Mouse (Mus musculus): ENCODE measurements around the gene Smyd3. TPM values are rescaled to one million over a fixed set of nuclear protein-coding genes. Genes with fewer than 3 reads are reported as not detected.

Smyd3 gene
- polyA plus RNA-seq, 1 experiment from 2014 or later: 5.7 TPM

DNA sequence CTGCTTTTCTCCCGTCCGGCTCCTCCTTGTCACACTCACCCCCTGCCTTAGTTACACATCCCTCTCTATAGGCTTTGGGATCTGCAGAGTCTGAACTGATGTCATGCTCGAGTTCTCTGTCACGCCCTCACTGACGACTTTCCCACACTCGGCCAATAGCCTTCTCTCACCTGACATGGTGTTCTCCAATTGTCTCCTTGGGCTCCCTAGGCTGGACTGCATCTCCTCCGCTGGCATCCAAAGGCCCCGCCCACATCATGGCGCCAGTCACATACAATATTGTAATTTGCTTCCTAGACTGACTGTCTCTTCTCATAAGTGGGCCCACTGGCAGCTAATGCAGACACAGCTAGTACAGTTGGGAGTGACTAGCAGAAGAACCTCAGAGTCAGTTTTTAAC lies 304.5 kb downstream of the Smyd3 start:
- 75% methylated on average over 9 of the region's 9 CpGs for WGBS (ENCODE audit: insufficient replicate concordance)
- Histone ChIP-seq H3K9ac (no peak overlapping the region), H3K4me1 (replicated peaks) (no peaks in the 10 kb centered on the region), H3K4me2 (no peak overlapping the region), H3K9me3 (replicated peaks) (no peaks in the 10 kb centered on the region), H3K4me3 (replicated peaks) (no peak overlapping the region), H3K27ac (replicated peaks) (no peak overlapping the region), H3K36me3 (replicated peaks) (no peaks in the 10 kb centered on the region), H3K27me3 (no peaks in the 10 kb centered on the region)
- no peak for ATAC-seq (ENCODE audit: insufficient read depth)

- Histone ChIP-seq H3K27ac (replicated peaks) (no peak overlapping the region), H3K4me2 (no peak overlapping the region), H3K36me3 (replicated peaks) (no peaks in the 10 kb centered on the region), H3K4me1 (replicated peaks) (no peaks in the 10 kb centered on the region), H3K9ac (no peak overlapping the region), H3K9me3 (replicated peaks) (no peaks in the 10 kb centered on the region), H3K4me3 (replicated peaks) (no peak overlapping the region), H3K27me3 (no peaks in the 10 kb centered on the region)
- 44% methylated on average over 7 of the region's 7 CpGs for WGBS (ENCODE audit: insufficient replicate concordance)
- no peak for ATAC-seq (ENCODE audit: insufficient read depth)
These were observed 305.5 kb downstream of the Smyd3 start for GRCm38 (mm10) chr1:179212295-179212694.

GRCm38 (mm10) chr1:179211313-179211712 lies 306.5 kb downstream of the Smyd3 start:
- Histone ChIP-seq H3K27me3 (no peaks in the 10 kb centered on the region), H3K4me3 (replicated peaks) (no peak overlapping the region), H3K4me2 (no peak overlapping the region), H3K36me3 (replicated peaks) (no peaks in the 10 kb centered on the region), H3K27ac (replicated peaks) (no peak overlapping the region), H3K4me1 (replicated peaks) (no peaks in the 10 kb centered on the region), H3K9ac (no peak overlapping the region), H3K9me3 (replicated peaks) (no peaks in the 10 kb centered on the region)
- no peak for ATAC-seq (ENCODE audit: insufficient read depth)
- 63% methylated on average over 4 of the region's 4 CpGs for WGBS (ENCODE audit: insufficient replicate concordance)

DNA sequence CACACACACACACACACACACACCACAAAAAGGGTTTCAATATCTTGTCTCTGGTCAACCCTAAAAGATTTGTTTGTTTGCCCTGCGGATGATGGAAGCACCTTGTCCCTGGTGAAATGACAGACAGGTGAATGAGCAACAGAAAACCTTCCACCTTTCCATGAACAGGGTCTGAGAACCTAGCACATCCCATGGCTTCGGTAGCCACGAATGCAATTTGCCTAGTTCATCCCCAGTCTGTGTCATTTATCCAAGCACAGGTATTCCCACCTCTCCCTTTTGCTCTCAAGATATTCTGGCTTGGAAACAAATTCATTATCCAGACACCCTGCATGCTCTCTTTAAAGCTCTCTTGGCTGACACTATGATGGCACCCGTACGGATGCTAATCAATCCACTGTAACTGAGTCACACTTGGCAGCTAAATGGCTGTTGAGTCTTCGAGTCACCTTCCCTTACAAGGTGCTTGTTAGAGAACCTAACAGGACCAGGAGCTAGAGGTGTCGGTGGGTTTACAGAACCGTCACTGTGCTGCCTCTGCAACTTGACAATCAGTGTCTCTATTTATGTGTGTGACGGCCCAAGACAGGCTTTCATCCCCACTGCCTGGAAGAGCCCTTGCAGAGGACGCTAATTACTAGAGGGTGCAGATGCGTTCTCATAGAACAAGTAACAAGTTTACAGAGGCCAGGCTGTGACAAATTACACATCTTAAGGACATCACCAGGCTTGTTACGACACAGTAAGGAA lies 309.8 kb downstream of the Smyd3 start:
- H3K9me3 ChIP-seq (replicated peaks): no peaks in the 10 kb centered on the region
- ATAC-seq (ENCODE audit: insufficient read depth): no peak
- no peak overlapping the region for H3K4me3 ChIP-seq (replicated peaks)
- no peaks in the 10 kb centered on the region for H3K36me3 ChIP-seq (replicated peaks)
- H3K27ac ChIP-seq (replicated peaks): no peak overlapping the region
- H3K4me1 ChIP-seq (replicated peaks): no peaks in the 10 kb centered on the region
- H3K9ac ChIP-seq: no peak overlapping the region
- no peak overlapping the region for H3K4me2 ChIP-seq
- 68% methylated on average over 12 of the region's 12 CpGs for WGBS (ENCODE audit: insufficient replicate concordance)
- no peaks in the 10 kb centered on the region for H3K27me3 ChIP-seq

DNA sequence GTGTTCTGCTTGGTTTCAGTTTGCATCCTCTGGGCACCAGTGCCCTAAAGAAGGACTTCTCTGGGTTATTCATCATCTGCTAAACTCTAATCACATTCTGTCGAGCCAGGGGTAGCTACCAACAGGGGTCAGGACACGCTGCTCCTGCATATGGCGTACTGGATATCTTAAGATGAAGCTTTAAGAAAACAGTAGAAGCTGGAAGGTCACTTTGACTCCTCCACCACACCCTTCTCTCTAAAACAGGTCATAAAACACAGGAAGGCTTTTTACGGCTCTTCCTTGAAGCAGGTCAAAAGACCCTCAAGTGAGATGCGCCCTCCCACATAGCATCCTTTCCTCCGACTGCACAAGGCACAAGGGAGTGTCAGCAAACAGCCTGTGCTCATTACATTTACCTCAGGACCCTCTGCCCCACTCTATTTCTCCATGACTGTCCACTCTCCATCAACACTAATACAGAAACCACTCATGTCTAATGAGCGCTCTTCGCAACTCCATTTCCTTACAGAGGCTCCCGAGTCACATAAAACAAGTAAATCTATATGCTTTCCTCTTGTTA lies 310.6 kb downstream of the Smyd3 start:
- no peak for ATAC-seq (ENCODE audit: insufficient read depth)
- no peaks in the 10 kb centered on the region for H3K36me3 ChIP-seq (replicated peaks)
- no peak overlapping the region for H3K4me3 ChIP-seq (replicated peaks)
- H3K9me3 ChIP-seq (replicated peaks): no peaks in the 10 kb centered on the region
- H3K9ac ChIP-seq: no peak overlapping the region
- H3K27me3 ChIP-seq: no peaks in the 10 kb centered on the region
- H3K4me2 ChIP-seq: no peak overlapping the region
- 67% methylated on average over 9 of the region's 9 CpGs for WGBS (ENCODE audit: insufficient replicate concordance)
- H3K27ac ChIP-seq (replicated peaks): no peak overlapping the region
- no peaks in the 10 kb centered on the region for H3K4me1 ChIP-seq (replicated peaks)

DNA sequence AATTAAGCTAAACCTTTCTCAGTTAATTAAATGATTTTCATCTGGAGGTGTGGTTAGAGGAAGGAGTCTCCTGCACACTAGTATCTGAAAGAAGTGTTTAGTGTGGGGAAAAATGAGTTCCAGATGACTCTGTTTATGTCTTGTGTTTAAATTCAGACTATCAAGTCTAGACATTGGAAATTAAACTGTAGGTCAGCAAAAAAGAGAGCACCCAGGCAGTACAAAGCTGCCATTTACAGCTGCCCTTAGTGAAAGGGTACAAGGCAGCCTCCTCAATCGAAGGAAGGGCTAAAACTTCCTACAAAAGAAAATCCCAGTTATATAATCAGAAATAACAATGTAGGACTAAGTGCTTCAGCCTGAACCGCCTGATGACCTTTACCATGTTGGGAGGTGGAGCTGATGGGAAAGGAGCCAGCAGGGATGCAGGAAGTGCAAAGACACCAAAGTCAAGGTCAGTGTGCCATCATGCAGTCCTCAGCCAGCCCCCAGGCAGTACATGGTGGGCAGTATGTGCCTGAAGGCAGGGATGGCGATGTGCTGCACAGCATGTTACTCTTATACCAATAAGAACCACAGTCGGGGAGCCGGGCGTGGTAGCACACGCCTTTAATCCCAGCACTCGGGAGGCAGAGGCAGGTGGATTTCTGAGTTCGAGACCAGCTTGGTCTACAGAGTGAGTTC lies 319.2 kb downstream of the Smyd3 start:
- H3K27ac ChIP-seq (replicated peaks): no peak overlapping the region
- no peak overlapping the region for H3K4me3 ChIP-seq (replicated peaks)
- ATAC-seq (ENCODE audit: insufficient read depth): no peak
- 67% methylated on average over 9 of the region's 9 CpGs for WGBS (ENCODE audit: insufficient replicate concordance)
- H3K4me1 ChIP-seq (replicated peaks): no peaks in the 10 kb centered on the region
- no peak overlapping the region for H3K9ac ChIP-seq
- no peak overlapping the region for H3K4me2 ChIP-seq
- H3K9me3 ChIP-seq (replicated peaks): no peaks in the 10 kb centered on the region
- no peaks in the 10 kb centered on the region for H3K36me3 ChIP-seq (replicated peaks)
- H3K27me3 ChIP-seq: no peaks in the 10 kb centered on the region

DNA sequence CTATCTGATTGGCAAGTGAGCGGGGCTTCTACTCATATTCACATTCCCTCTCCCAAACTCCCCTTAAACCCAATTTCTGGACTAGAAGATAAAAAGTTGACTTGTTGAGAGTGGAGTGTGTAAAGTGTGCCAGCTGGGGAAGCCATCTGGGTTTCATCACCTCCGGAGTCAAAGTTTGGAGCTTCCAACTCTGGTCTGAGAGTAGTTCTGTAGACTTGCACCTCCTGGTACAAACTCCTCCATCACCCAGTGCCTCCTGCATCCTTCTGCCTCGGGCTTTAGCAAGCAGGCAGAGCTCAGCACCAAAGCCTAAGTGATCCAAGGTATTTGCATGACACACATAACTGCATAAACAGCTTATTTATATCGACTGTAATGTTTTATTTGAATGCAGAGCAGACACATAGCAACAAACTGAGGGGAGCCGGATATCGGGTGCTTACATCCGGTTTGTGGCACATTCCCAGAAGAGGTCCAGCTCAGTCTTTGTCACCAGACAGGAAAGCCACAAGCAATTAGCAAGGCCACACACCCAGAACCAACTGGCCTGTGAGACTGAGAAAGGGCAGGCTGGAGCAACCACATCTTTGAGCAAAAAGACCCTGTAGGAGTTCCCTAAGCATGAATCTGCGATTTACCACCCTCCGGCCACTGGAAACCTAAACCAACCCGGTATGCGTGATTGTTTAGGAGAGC lies 319.9 kb downstream of the Smyd3 start:
- 31% methylated on average over 11 of the region's 11 CpGs for WGBS (ENCODE audit: insufficient replicate concordance)
- no peak for ATAC-seq (ENCODE audit: insufficient read depth)
- H3K4me3 ChIP-seq (replicated peaks): no peak overlapping the region

GRCm38 (mm10) chr1:179197156-179197555 lies 320.7 kb downstream of the Smyd3 start:
- no peak overlapping the region for H3K4me2 ChIP-seq
- H3K27me3 ChIP-seq: no peaks in the 10 kb centered on the region
- H3K36me3 ChIP-seq (replicated peaks): no peaks in the 10 kb centered on the region
- H3K4me1 ChIP-seq (replicated peaks): no peaks in the 10 kb centered on the region
- 68% methylated on average over 4 of the region's 4 CpGs for WGBS (ENCODE audit: insufficient replicate concordance)
- no peak overlapping the region for H3K4me3 ChIP-seq (replicated peaks)
- no peak for ATAC-seq (ENCODE audit: insufficient read depth)
- no peaks in the 10 kb centered on the region for H3K9me3 ChIP-seq (replicated peaks)
- no peak overlapping the region for H3K27ac ChIP-seq (replicated peaks)
- H3K9ac ChIP-seq: no peak overlapping the region

More for the DNA sequence above, 319.9 kb downstream of the Smyd3 start:
- H3K36me3 ChIP-seq (replicated peaks): no peaks in the 10 kb centered on the region
- no peaks in the 10 kb centered on the region for H3K4me1 ChIP-seq (replicated peaks)
- H3K4me2 ChIP-seq: no peak overlapping the region
- no peak overlapping the region for H3K9ac ChIP-seq
- H3K27ac ChIP-seq (replicated peaks): no peak overlapping the region
- no peaks in the 10 kb centered on the region for H3K27me3 ChIP-seq
- no peaks in the 10 kb centered on the region for H3K9me3 ChIP-seq (replicated peaks)

- H3K9ac ChIP-seq: no peak overlapping the region
- H3K27ac ChIP-seq (replicated peaks): no peak overlapping the region
- no peaks in the 10 kb centered on the region for H3K4me1 ChIP-seq (replicated peaks)
- H3K9me3 ChIP-seq (replicated peaks): no peaks in the 10 kb centered on the region
- H3K36me3 ChIP-seq (replicated peaks): no peaks in the 10 kb centered on the region
- H3K4me2 ChIP-seq: no peak overlapping the region
- no peak overlapping the region for H3K4me3 ChIP-seq (replicated peaks)
- no peaks in the 10 kb centered on the region for H3K27me3 ChIP-seq
- no peak for ATAC-seq (ENCODE audit: insufficient read depth)
These were observed 321.4 kb downstream of the Smyd3 start for GRCm38 (mm10) chr1:179196422-179196821.

DNA sequence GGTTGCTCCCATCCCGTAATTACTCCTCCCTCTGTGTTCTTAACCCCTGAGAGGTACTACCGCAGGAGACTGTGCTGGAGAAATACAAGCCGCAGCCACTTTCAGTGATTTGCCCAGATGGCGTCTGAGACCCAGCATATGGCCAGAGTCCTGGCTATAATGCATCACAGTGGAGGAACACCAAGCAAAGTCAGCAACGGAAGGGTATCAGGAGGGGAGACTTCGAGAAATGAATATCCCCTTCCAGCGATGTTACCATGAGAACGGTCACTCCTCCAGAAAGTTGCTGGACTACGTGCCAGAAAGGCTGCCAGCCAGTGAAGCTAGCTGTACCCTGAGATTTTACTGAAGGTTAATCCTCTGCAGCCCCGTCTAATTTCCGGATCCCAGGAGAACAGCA lies 325.1 kb downstream of the Smyd3 start:
- no peak for ATAC-seq (ENCODE audit: insufficient read depth)

GRCm38 (mm10) chr1:179190837-179191236 lies 327.0 kb downstream of the Smyd3 start:
- H3K27me3 ChIP-seq: no peaks in the 10 kb centered on the region
- ATAC-seq (ENCODE audit: insufficient read depth): no peak
- H3K4me3 ChIP-seq (replicated peaks): no peak overlapping the region
- no peak overlapping the region for H3K27ac ChIP-seq (replicated peaks)
- WGBS (ENCODE audit: insufficient replicate concordance): 63% methylated on average over 2 of the region's 2 CpGs
- H3K9ac ChIP-seq: no peak overlapping the region
- H3K36me3 ChIP-seq (replicated peaks): no peaks in the 10 kb centered on the region
- H3K4me2 ChIP-seq: no peak overlapping the region
- no peaks in the 10 kb centered on the region for H3K4me1 ChIP-seq (replicated peaks)
- no peaks in the 10 kb centered on the region for H3K9me3 ChIP-seq (replicated peaks)

More for the DNA sequence above, 325.1 kb downstream of the Smyd3 start:
- no peak overlapping the region for H3K4me2 ChIP-seq
- H3K9ac ChIP-seq: no peak overlapping the region
- no peak overlapping the region for H3K27ac ChIP-seq (replicated peaks)
- H3K4me1 ChIP-seq (replicated peaks): no peaks in the 10 kb centered on the region
- no peaks in the 10 kb centered on the region for H3K36me3 ChIP-seq (replicated peaks)
- H3K27me3 ChIP-seq: no peaks in the 10 kb centered on the region
- no peaks in the 10 kb centered on the region for H3K9me3 ChIP-seq (replicated peaks)
- H3K4me3 ChIP-seq (replicated peaks): no peak overlapping the region
- 84% methylated on average over 11 of the region's 11 CpGs for WGBS (ENCODE audit: insufficient replicate concordance)
